Mouse (Mus musculus): ENCODE measurements at regions not wholly inside any gene's neighbourhood (a gene's known extent, or its start where the extent isn't known, plus 50 kb on each side); places are given as distances from the start of the nearest gene placed in this dataset.

GRCm38 (mm10) chr7:73306728-73307127 lies 68.6 kb upstream of the Rgma start:
- Histone ChIP-seq H3K9ac (ENCODE audit: low read depth, poor library complexity, severe bottlenecking) (no peak overlapping the region), H3K27ac (ENCODE audit: insufficient read depth, low read length) (no peak overlapping the region), H3K4me1 (ENCODE audit: control insufficient read depth, insufficient read depth, low read length) (peaks cover 10% of the 10 kb centered on the region), H3K36me3 (ENCODE audit: control insufficient read depth, insufficient read depth, low read length, poor library complexity, severe bottlenecking) (no peaks in the 10 kb centered on the region), H3K9me3 (replicated peaks; ENCODE audit: control insufficient read depth, insufficient read depth, low read length, poor library complexity, severe bottlenecking) (no peaks in the 10 kb centered on the region), H3K4me3 (ENCODE audit: low read depth, low read length) (no peak overlapping the region), H3K27me3 (ENCODE audit: control insufficient read depth, insufficient read depth, low read length, poor library complexity, severe bottlenecking) (no peaks in the 10 kb centered on the region)
- TF ChIP-seq CTCF (IDR thresholded peaks at IDR 0.05; ENCODE audit: low read depth, low read length) (no peak), EP300 (IDR thresholded peaks at IDR 0.05; ENCODE audit: insufficient read depth, low read depth, low read length) (no peak), POLR2A (IDR thresholded peaks at IDR 0.05; ENCODE audit: insufficient read depth, low read length) (no peak)

- TF ChIP-seq POLR2A (IDR thresholded peaks at IDR 0.05; ENCODE audit: insufficient read depth, low read length) = no peak
- no peak for TF ChIP-seq CTCF (IDR thresholded peaks at IDR 0.05; ENCODE audit: low read depth, low read length)
- no peak for TF ChIP-seq EP300 (IDR thresholded peaks at IDR 0.05; ENCODE audit: insufficient read depth, low read depth, low read length)
- no peak overlapping the region for H3K9ac ChIP-seq (ENCODE audit: low read depth, poor library complexity, severe bottlenecking)
- no peak overlapping the region for H3K4me3 ChIP-seq (ENCODE audit: low read depth, low read length)
- no peaks in the 10 kb centered on the region for H3K9me3 ChIP-seq (replicated peaks; ENCODE audit: control insufficient read depth, insufficient read depth, low read length, poor library complexity, severe bottlenecking)
- no peaks in the 10 kb centered on the region for H3K36me3 ChIP-seq (ENCODE audit: control insufficient read depth, insufficient read depth, low read length, poor library complexity, severe bottlenecking)
- no peaks in the 10 kb centered on the region for H3K27me3 ChIP-seq (ENCODE audit: control insufficient read depth, insufficient read depth, low read length, poor library complexity, severe bottlenecking)
- no peak overlapping the region for H3K27ac ChIP-seq (ENCODE audit: insufficient read depth, low read length)
- H3K4me1 ChIP-seq (ENCODE audit: control insufficient read depth, insufficient read depth, low read length) = peaks cover 10% of the 10 kb centered on the region
Observed at GRCm38 (mm10) chr7:73307586-73308490, 67.5 kb upstream of the Rgma start.

GRCm38 (mm10) chr7:73308981-73309380 lies 66.3 kb upstream of the Rgma start:
- Histone ChIP-seq H3K27ac (ENCODE audit: insufficient read depth, low read length) (no peak overlapping the region), H3K4me3 (ENCODE audit: low read depth, low read length) (no peak overlapping the region)
- TF ChIP-seq CTCF (IDR thresholded peaks at IDR 0.05; ENCODE audit: low read depth, low read length) (no peak), EP300 (IDR thresholded peaks at IDR 0.05; ENCODE audit: insufficient read depth, low read depth, low read length) (no peak), POLR2A (IDR thresholded peaks at IDR 0.05; ENCODE audit: insufficient read depth, low read length) (no peak)

GRCm38 (mm10) chr7:73310056-73310455 lies 65.3 kb upstream of the Rgma start:
- H3K27me3 ChIP-seq (ENCODE audit: control insufficient read depth, insufficient read depth, low read length, poor library complexity, severe bottlenecking) = peaks cover 2% of the 10 kb centered on the region; the same call in 1 of the 2 replicates
- H3K4me3 ChIP-seq (ENCODE audit: low read depth, low read length) = no peak overlapping the region
- H3K36me3 ChIP-seq (ENCODE audit: control insufficient read depth, insufficient read depth, low read length, poor library complexity, severe bottlenecking) = no peaks in the 10 kb centered on the region
- H3K27ac ChIP-seq (ENCODE audit: insufficient read depth, low read length) = no peak overlapping the region
- H3K4me1 ChIP-seq (ENCODE audit: control insufficient read depth, insufficient read depth, low read length) = peaks cover 10% of the 10 kb centered on the region
- no peak overlapping the region for H3K9ac ChIP-seq (ENCODE audit: low read depth, poor library complexity, severe bottlenecking)
- H3K9me3 ChIP-seq (replicated peaks; ENCODE audit: control insufficient read depth, insufficient read depth, low read length, poor library complexity, severe bottlenecking) = no peaks in the 10 kb centered on the region
- TF ChIP-seq CTCF (IDR thresholded peaks at IDR 0.05; ENCODE audit: low read depth, low read length) (no peak), POLR2A (IDR thresholded peaks at IDR 0.05; ENCODE audit: insufficient read depth, low read length) (no peak), EP300 (IDR thresholded peaks at IDR 0.05; ENCODE audit: insufficient read depth, low read depth, low read length) (no peak)

More at GRCm38 (mm10) chr7:73308981-73309380, 66.3 kb upstream of the Rgma start:
- Histone ChIP-seq H3K9ac (ENCODE audit: low read depth, poor library complexity, severe bottlenecking) (no peak overlapping the region), H3K9me3 (replicated peaks; ENCODE audit: control insufficient read depth, insufficient read depth, low read length, poor library complexity, severe bottlenecking) (no peaks in the 10 kb centered on the region), H3K36me3 (ENCODE audit: control insufficient read depth, insufficient read depth, low read length, poor library complexity, severe bottlenecking) (no peaks in the 10 kb centered on the region), H3K27me3 (ENCODE audit: control insufficient read depth, insufficient read depth, low read length, poor library complexity, severe bottlenecking) (no peaks in the 10 kb centered on the region), H3K4me1 (ENCODE audit: control insufficient read depth, insufficient read depth, low read length) (peaks cover 10% of the 10 kb centered on the region)

- no peak for TF ChIP-seq POLR2A (IDR thresholded peaks at IDR 0.05; ENCODE audit: insufficient read depth, low read length)
- no peak for TF ChIP-seq EP300 (IDR thresholded peaks at IDR 0.05; ENCODE audit: insufficient read depth, low read depth, low read length)
- no peak for TF ChIP-seq CTCF (IDR thresholded peaks at IDR 0.05; ENCODE audit: low read depth, low read length)
- H3K27me3 ChIP-seq (ENCODE audit: control insufficient read depth, insufficient read depth, low read length, poor library complexity, severe bottlenecking) = peaks cover 2% of the 10 kb centered on the region; the same call in 1 of the 2 replicates
- no peaks in the 10 kb centered on the region for H3K9me3 ChIP-seq (replicated peaks; ENCODE audit: control insufficient read depth, insufficient read depth, low read length, poor library complexity, severe bottlenecking)
- no peak overlapping the region for H3K4me3 ChIP-seq (ENCODE audit: low read depth, low read length)
- H3K4me1 ChIP-seq (ENCODE audit: control insufficient read depth, insufficient read depth, low read length) = peaks cover 6% of the 10 kb centered on the region
- H3K27ac ChIP-seq (ENCODE audit: insufficient read depth, low read length) = no peak overlapping the region
- H3K9ac ChIP-seq (ENCODE audit: low read depth, poor library complexity, severe bottlenecking) = no peak overlapping the region
- no peaks in the 10 kb centered on the region for H3K36me3 ChIP-seq (ENCODE audit: control insufficient read depth, insufficient read depth, low read length, poor library complexity, severe bottlenecking)
Observed at GRCm38 (mm10) chr7:73310581-73311136, 64.7 kb upstream of the Rgma start.

- Histone ChIP-seq H3K36me3 (ENCODE audit: control insufficient read depth, insufficient read depth, low read length, poor library complexity, severe bottlenecking) (no peaks in the 10 kb centered on the region), H3K27me3 (ENCODE audit: control insufficient read depth, insufficient read depth, low read length, poor library complexity, severe bottlenecking) (peaks cover 2% of the 10 kb centered on the region; the same call in 1 of the 2 replicates), H3K9me3 (replicated peaks; ENCODE audit: control insufficient read depth, insufficient read depth, low read length, poor library complexity, severe bottlenecking) (no peaks in the 10 kb centered on the region), H3K27ac (ENCODE audit: insufficient read depth, low read length) (no peak overlapping the region), H3K4me1 (ENCODE audit: control insufficient read depth, insufficient read depth, low read length) (no peaks in the 10 kb centered on the region), H3K4me3 (ENCODE audit: low read depth, low read length) (no peak overlapping the region), H3K9ac (ENCODE audit: low read depth, poor library complexity, severe bottlenecking) (no peak overlapping the region)
- TF ChIP-seq EP300 (IDR thresholded peaks at IDR 0.05; ENCODE audit: insufficient read depth, low read depth, low read length) (no peak), CTCF (IDR thresholded peaks at IDR 0.05; ENCODE audit: low read depth, low read length) (no peak), POLR2A (IDR thresholded peaks at IDR 0.05; ENCODE audit: insufficient read depth, low read length) (no peak)
Observed at GRCm38 (mm10) chr7:73315555-73315954, 59.8 kb upstream of the Rgma start.
